Mouse (Mus musculus): ENCODE results near the gene Crabp2. TPM values are rescaled to one million over a fixed set of nuclear protein-coding genes. Genes with fewer than 3 reads are reported as not detected.

The Crabp2 gene
- total and polyA plus RNA-seq, 3 experiments: 0.23 to 1.2 TPM; not detected in 1

DNA sequence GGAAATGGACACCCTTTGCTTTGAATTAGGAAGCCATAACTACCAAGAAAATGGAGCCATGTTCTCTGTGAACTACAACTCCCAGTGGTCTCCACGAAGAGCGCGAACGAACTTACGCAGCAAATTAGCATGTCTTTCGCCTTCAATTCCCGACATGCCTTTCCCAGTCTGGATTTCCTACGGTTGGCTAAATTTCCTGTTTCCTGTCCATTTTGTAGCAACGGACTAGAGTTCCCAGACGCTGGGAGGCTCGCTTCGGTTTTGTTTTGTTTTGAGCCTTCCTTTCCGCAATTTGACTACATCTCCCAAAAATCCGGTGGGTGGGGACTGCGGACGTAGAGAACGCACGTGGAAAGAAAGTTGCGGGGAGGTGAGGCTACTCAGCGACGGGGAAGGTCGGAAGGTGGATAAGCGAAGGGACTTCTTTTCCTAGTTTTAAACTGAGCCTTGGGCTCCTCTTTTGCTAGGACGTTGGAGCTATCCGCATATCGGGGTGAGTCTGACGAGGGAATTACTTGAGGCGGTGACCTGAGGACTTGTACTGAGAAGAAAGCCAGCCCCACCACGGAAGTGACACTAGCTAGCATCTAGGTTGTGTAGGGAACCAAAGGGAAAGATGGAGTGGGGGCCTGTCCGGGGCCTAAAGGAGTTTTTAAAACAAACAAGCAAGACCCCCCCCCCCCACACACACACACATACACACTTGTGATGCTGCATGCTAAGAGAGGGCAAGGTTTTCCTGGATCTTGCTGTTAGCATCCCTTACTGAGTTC, 28.9 kb upstream of the Crabp2 start, which contains the start of gene Mrpl24:
Mrpl24 (plus strand) TSS at position 171 of the 773 bp plus-strand sequence.
- peak; percentile 83 for DNase-seq (ENCODE audit: low read depth, low spot score)
- Histone ChIP-seq H3K9ac (ENCODE audit: control insufficient read depth, low read depth, low read length, poor library complexity, severe bottlenecking) (peak within 1 kb of the TSS; percentile 85), H3K36me3 (ENCODE audit: control insufficient read depth in 1 of 2, insufficient read depth in 2 of 2, low read length in 2 of 2) (peaks cover 0 to 6% of the 10 kb centered on the region in 2 experiments; a peak in 3 of 4 replicates), H3K27me3 (ENCODE audit: control insufficient read depth in 1 of 2, insufficient read depth in 2 of 2, low read length in 2 of 2) (no peaks in the 10 kb centered on the region), H3K4me3 (ENCODE audit: control insufficient read depth in 1 of 2, insufficient read depth in 1 of 2, low read depth in 2 of 2, low read length in 2 of 2) (peak within 1 kb of the TSS; percentile 65 to 90), H3K27ac (ENCODE audit: control insufficient read depth, low read depth, low read length) (peak within 1 kb of the TSS; percentile 86), H3K79me2 (ENCODE audit: control insufficient read depth, insufficient read depth, low read length, poor library complexity) (peaks cover 7% of the 10 kb centered on the region; the same call in 1 of the 2 replicates), H3K9me3 (replicated peaks; ENCODE audit: insufficient read depth, low read length) (no peaks in the 10 kb centered on the region), H3K4me1 (ENCODE audit: control insufficient read depth in 1 of 2, insufficient read depth in 2 of 2, low read length in 2 of 2) (no peaks in the 10 kb centered on the region)
- peak; percentile 47; the same call in 1 of the 2 replicates for TF ChIP-seq MYB (IDR thresholded peaks at IDR 0.05; ENCODE audit: low read depth, low read length)
- TF ChIP-seq ZMIZ1 (IDR thresholded peaks at IDR 0.05; ENCODE audit: low read depth, low read length): no peak; the same call in 1 of the 2 replicates
- no peak for TF ChIP-seq BHLHE40 (IDR thresholded peaks at IDR 0.05; ENCODE audit: borderline replicate concordance, low read depth, low read length)
- TF ChIP-seq USF1 (IDR thresholded peaks at IDR 0.05; ENCODE audit: low read depth, low read length): no peak
- TF ChIP-seq CHD1 (IDR thresholded peaks at IDR 0.05; ENCODE audit: low read depth, low read length): no peak
- no peak for TF ChIP-seq ZKSCAN1 (IDR thresholded peaks at IDR 0.05; ENCODE audit: low read depth, low read length)
- TF ChIP-seq POLR2A (IDR thresholded peaks at IDR 0.05; ENCODE audit: control insufficient read depth in 1 of 2, insufficient read depth in 1 of 2, low read depth in 1 of 2, low read length in 2 of 2, poor library complexity in 1 of 2): peak in 1 of 2 experiments; percentile 59; a peak in 3 of 4 replicates
- TF ChIP-seq TAL1 (IDR thresholded peaks at IDR 0.05; ENCODE audit: low read length): no peak
- no peak for TF ChIP-seq JUND (IDR thresholded peaks at IDR 0.05; ENCODE audit: low read depth, low read length)
- TF ChIP-seq MEF2A (IDR thresholded peaks at IDR 0.05; ENCODE audit: extremely low read depth, insufficient replicate concordance, low read depth, low read length, poor library complexity, severe bottlenecking): no peak
- TF ChIP-seq RCOR1 (IDR thresholded peaks at IDR 0.05; ENCODE audit: low read depth, low read length): no peak
- no peak for TF ChIP-seq POLR2AphosphoS5 (IDR thresholded peaks at IDR 0.05; ENCODE audit: borderline replicate concordance, low read depth, low read length)
- peak; percentile 96 for TF ChIP-seq HCFC1 (IDR thresholded peaks at IDR 0.05; ENCODE audit: low read depth, low read length)
- no peak for TF ChIP-seq ZC3H11A (IDR thresholded peaks at IDR 0.05; ENCODE audit: low read depth, low read length)
- TF ChIP-seq ELF1 (IDR thresholded peaks at IDR 0.05; ENCODE audit: low read depth, low read length): peak; percentile 55
- no peak for TF ChIP-seq USF2 (IDR thresholded peaks at IDR 0.05; ENCODE audit: borderline replicate concordance in 1 of 2, insufficient read depth in 1 of 2, low read depth in 1 of 2, low read length in 2 of 2)
- TF ChIP-seq CTCF (IDR thresholded peaks at IDR 0.05 in 2 of 3, conservative IDR thresholded peaks at IDR 0.05 in 1 of 3; ENCODE audit: control insufficient read depth in 1 of 3, insufficient read depth in 1 of 3, low read depth in 2 of 3, low read length in 3 of 3, poor library complexity in 1 of 3, severe bottlenecking in 1 of 3): no peak
- TF ChIP-seq MAFK (IDR thresholded peaks at IDR 0.05; ENCODE audit: borderline replicate concordance, low read depth, low read length): no peak
- peak; percentile 78 for TF ChIP-seq KAT2A (conservative IDR thresholded peaks at IDR 0.05; ENCODE audit: low read depth, low read length)
- peak; percentile 69 for TF ChIP-seq MAX (IDR thresholded peaks at IDR 0.05; ENCODE audit: low read length)
- no peak for TF ChIP-seq CHD2 (IDR thresholded peaks at IDR 0.05; ENCODE audit: low read length)
- no peak for TF ChIP-seq RAD21 (IDR thresholded peaks at IDR 0.05; ENCODE audit: low read depth, low read length)
- peak; percentile 35; the same call in 1 of the 2 replicates for TF ChIP-seq NRF1 (IDR thresholded peaks at IDR 0.05; ENCODE audit: insufficient read depth, low read depth, low read length, poor library complexity, severe bottlenecking)
- no peak for TF ChIP-seq ZNF384 (IDR thresholded peaks at IDR 0.05; ENCODE audit: low read depth, low read length)
- TF ChIP-seq TBP (IDR thresholded peaks at IDR 0.05; ENCODE audit: low read depth, low read length): peak; percentile 74
- TF ChIP-seq GABPA (IDR thresholded peaks at IDR 0.05; ENCODE audit: low read depth, low read length): no peak
- TF ChIP-seq MAZ (IDR thresholded peaks at IDR 0.05; ENCODE audit: low read depth, low read length): no peak
- 0 out of 2 replicates have a peak, but pooled peaks have one; percentile 11 for TF ChIP-seq ETS1 (IDR thresholded peaks at IDR 0.05; ENCODE audit: low read depth, low read length)
- no peak for TF ChIP-seq UBTF (IDR thresholded peaks at IDR 0.05; ENCODE audit: borderline replicate concordance, insufficient read depth, low read depth, low read length)
- peak; percentile 87 for TF ChIP-seq MYC (IDR thresholded peaks at IDR 0.05; ENCODE audit: low read depth, low read length)
- TF ChIP-seq NELFE (IDR thresholded peaks at IDR 0.05; ENCODE audit: low read depth, low read length): 0 out of 2 replicates have a peak, but pooled peaks have one; percentile 30
- peak; percentile 8; the same call in 1 of the 2 replicates for TF ChIP-seq TCF12 (IDR thresholded peaks at IDR 0.05; ENCODE audit: low read depth, low read length)
- TF ChIP-seq SIN3A (IDR thresholded peaks at IDR 0.05; ENCODE audit: low read length): peak; percentile 84
- TF ChIP-seq E2F4 (IDR thresholded peaks at IDR 0.05; ENCODE audit: borderline replicate concordance, low read depth, low read length): peak; percentile 54; the same call in 1 of the 2 replicates
- no peak for TF ChIP-seq SMC3 (IDR thresholded peaks at IDR 0.05; ENCODE audit: low read depth, low read length)
